Mouse (Mus musculus) kidney, postnatal 4 days (tissue): ENCODE measurements around the gene Gm10665.
"Not testable (repeated sequence)": the region's sequence is repeated elsewhere in the genome, so short reads cannot be mapped to it uniquely, and the experiment has no call there.

Source experiments
- DNase-seq, 2 experiments: peaks; one replicate each; pipeline ENCODE4 v3.0.0; 2021; ENCODE audit warnings: mixed read lengths in 2 of 2

Gene Gm10665

GRCm38 (mm10) chr7:22463975-22464374 lies at the start of gene Gm10665:
Gene Gm10665 (minus strand): TSS chr7:22464075.
- not testable (repeated sequence) for DNase-seq

GRCm38 (mm10) chr7:22499578-22499977 lies 35.7 kb upstream of the Gm10665 start, which contains the start of gene Vmn1r151:
Gene Vmn1r151 (minus strand): TSS chr7:22499678.
- DNase-seq: not testable (repeated sequence)

- not testable (repeated sequence) for DNase-seq
These were observed 25.7 kb downstream of the Gm10665 start, which contains the start of gene Vmn1r149 for GRCm38 (mm10) chr7:22438129-22438528. Gene Vmn1r149 (minus strand): TSS chr7:22438229.

DNA sequence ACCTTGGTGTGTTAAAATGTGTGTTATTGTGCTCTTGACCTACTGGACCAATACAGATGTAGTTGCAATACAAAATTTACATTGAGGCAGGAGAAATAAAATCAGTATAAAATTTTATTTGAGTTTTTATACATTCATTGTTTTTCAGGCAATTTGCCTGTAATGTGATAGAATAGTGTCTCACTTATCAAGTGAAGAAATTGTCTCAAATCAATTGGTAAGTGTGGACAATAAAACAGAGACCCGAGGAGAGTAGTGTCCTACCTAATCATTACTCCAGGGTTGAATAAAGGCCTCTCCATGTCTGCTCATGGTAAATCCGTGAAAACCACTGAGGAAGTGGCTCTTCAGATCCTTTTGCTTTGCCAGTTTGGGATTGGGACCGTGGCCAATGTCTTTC lies 50.6 kb downstream of the Gm10665 start, which contains the start of gene Vmn1r148:
Gene Vmn1r148 (plus strand): TSS at position 301 of the 400 bp plus-strand sequence.
- not testable (repeated sequence) for DNase-seq
